Mouse (Mus musculus) CH12.LX (cell line): ENCODE data around the gene Lpin2.

Experiments
- CTCF ChIP-seq, 2 experiments: IDR thresholded peaks in 1 of 2; conservative IDR thresholded peaks in 1 of 2; 2 replicates each; pipeline ENCODE4 v1.5.1; 2011 to 2012; ENCODE audit warnings: low read depth in 2 of 2, low read length in 2 of 2, improper control_type of control experiment in 1 of 2, inconsistent platforms in 1 of 2, mild to moderate bottlenecking in 1 of 2, moderate library complexity in 1 of 2
- E2F4 ChIP-seq: IDR thresholded peaks from 2 replicates; pipeline ENCODE4 v1.6.1; 2011; ENCODE audit warnings: low read depth, low read length, improper control_type of control experiment; ENCODE audit not compliant: insufficient replicate concordance
- MAX ChIP-seq: IDR thresholded peaks from 2 replicates; pipeline ENCODE4 v1.6.1; 2011; ENCODE audit warnings: low read length, improper control_type of control experiment
- POLR2AphosphoS2 ChIP-seq: IDR thresholded peaks from 2 replicates; pipeline ENCODE4 v1.6.1; 2011; ENCODE audit warnings: low read depth, low read length, improper control_type of control experiment
- SIN3A ChIP-seq: IDR thresholded peaks from 2 replicates; pipeline ENCODE4 v1.6.1; 2012; ENCODE audit warnings: low read length, improper control_type of control experiment, inconsistent platforms
- TBP ChIP-seq: conservative IDR thresholded peaks from 2 replicates; pipeline ENCODE4 v1.6.1; 2011; ENCODE audit warnings: low read depth, low read length, improper control_type of control experiment
- USF1 ChIP-seq: IDR thresholded peaks from 2 replicates; pipeline ENCODE4 v1.6.1; 2014; ENCODE audit warnings: low read depth, mild to moderate bottlenecking, inconsistent platforms, low read length, improper control_type of control experiment
- ZNF384 ChIP-seq: IDR thresholded peaks from 2 replicates; pipeline ENCODE4 v1.6.1; 2012; ENCODE audit warnings: low read depth, low read length, improper control_type of control experiment, inconsistent platforms

DNA sequence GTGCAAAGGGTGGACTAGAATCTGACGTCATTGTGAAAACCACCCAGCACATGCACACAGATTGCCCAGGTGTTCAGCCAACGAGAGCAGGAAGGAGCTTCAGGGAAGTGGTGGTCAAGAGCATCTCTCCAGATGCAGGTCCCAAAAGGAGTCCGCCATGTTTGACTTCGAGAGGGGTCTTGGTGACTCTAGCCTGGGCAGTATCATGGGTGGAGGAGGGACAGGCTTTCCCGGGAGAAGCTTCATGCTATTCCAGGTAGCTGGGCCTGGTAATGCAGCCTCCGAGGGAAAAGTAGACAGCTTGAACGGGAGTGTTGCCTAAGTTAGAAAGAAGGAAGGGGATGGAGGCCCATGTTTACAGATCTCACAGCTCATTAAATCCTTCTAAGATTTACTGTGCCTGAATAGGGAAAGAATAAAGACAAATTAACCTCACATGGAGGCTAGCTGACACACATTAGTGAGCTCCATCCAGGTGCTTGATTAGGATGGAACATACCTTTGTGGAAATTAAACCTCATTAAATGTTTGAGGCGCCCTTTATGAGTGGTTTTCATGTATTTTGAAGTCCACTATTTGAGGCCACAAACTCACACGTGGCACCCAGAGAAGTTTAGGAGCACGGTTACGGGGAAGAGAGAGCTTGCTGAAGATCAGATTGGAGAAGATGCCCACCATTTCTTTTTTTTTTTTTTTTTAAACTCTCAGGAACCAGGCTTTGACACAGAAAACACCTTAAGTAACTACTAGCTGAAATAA lies 2.6 kb upstream of the Lpin2 start:
- no peak for TF ChIP-seq SIN3A
- TF ChIP-seq USF1: no peak
- no peak for TF ChIP-seq TBP
- TF ChIP-seq CTCF (conservative IDR thresholded peaks at IDR 0.05 in 1 of 2, IDR thresholded peaks at IDR 0.05 in 1 of 2; ENCODE audit: low read depth in 2 of 2, low read length in 2 of 2): no peak
- no peak for TF ChIP-seq POLR2AphosphoS2
- TF ChIP-seq E2F4: no peak
- no peak for TF ChIP-seq MAX
- TF ChIP-seq ZNF384: no peak
